Mouse (Mus musculus) cerebellum, postnatal 10 days (tissue): Measurements from ENCODE around the gene Cpvl.
A peak's percentile ranks its signal among the peaks of the same experiment; 100 is the strongest.

ENCODE experiments used
- DNase-seq, 2 experiments: peaks; one replicate each; pipeline ENCODE4 v3.0.0; 2021; ENCODE audit warnings: mixed read lengths in 2 of 2

The Cpvl gene

DNA sequence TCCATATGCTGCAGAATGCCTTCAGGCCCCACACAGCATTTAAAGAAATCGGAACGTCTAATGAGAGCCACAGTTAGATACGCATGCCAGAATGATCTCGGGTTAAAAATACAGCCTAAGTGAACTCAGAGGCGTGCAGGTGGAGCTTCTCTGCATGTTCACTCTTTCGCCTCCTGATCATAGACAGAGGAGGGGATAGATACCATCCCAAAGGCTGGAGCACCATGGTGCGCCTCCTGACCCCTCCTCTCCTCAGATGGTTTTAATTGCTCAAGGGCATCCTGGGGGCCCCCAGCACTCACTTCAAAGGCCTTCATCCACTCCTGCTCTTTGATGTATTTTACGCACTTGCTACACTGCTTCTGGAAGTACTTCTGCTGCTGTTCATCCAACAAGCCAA lies 46.9 kb downstream of the Cpvl start:
- DNase-seq, result no peak

DNA sequence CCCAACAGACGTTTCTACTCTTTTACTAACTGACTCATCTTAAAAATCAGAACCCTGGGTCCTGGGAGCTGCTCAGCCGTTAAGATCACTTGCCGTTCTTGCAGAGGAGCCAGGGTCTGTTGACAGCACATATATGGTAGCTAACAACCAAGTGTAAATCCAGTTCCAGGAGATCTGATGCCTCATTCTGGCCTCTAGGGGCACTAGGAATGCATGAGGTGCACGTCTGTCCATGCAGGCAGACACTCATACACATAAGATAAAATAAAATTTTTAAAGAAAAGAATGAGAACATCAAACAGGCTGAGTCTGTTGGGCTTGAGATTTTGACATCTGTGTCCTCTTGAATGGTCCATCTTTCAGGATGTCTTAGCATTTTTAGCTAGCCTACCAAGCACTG lies 48.6 kb downstream of the Cpvl start:
- no peak for DNase-seq

DNA sequence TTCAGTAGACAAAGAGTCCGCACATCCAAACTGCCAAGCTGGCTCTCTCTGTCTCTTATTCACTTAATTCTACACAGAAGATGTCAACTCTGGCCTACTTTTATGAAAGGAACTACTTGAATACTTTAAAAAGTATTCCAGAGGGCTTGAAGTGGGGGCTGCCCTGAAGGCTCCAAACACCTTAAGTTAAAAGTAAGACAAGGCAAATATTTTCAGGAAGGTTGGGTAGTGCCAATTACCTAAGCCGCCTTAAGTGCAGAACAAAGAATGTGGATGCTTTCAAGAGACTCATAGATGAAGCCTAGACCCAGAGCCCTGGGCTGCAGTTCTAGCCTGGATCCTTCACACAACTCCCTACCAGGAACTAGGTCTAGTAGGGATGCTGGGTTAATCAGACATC lies 52.3 kb downstream of the Cpvl start:
- DNase-seq, result no peak

DNA sequence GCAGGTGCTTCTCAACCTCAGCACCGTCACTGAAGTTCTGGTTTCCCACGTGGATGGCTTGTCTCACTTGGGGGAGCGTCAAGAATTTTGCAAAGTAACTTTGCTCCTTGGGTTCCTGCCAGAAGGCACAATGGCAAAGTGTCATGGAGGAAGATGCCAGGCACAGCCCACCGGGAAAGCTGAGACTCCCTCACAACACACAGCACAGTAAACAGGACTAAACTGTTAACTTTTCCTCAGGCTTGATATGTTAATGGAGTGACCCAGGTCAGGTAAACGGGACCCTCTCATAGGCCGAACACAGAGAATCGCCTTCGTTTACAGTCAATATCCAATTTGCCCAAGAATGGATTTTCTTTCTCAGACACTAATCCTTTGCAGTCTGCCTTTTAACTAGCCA lies 53.3 kb downstream of the Cpvl start:
- DNase-seq, result no peak

DNA sequence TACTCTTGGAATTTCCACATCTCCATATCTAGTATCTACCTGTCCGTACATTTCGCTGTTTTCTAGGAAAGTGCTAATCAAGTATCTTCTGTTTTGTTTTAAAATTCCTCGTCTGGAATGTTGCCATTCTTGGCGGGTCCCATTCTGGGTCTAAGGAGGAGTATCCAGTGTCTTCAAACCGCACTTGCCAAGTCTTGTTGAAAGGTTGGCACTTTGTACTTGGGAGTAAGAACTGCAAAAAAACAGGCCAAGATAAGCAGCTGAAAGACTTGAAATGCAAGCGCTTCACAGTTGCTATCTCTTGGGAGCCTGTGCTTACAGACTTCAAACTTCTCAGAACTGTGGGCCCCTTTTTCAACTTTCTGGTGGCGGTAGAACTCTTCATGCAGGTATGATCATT lies 58.4 kb downstream of the Cpvl start:
- no peak for DNase-seq

DNA sequence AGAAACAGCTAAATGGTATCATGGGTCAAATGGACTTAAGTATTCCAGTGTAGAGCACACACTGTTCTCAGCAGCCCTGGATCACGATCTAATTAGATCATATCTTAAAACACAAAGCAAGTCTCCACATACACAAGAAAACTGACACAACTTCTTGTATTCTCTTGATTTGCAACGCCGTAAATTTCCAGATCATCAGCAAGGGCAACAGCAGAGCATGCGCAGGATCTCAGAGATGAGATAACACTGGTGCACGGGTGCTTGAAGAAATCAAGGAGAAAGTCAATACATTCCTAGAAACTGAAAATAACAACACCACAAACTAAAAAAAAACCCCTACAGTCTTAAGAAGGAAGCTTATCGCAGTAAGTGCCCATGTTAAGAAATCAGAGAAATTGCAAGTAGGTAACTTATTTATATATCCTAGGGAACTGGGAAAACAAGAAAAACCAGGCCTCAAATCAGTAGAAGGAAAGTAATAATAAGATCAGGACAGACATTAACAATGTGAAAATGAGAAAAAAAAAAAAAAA lies 61.4 kb downstream of the Cpvl start:
- no peak for DNase-seq

DNA sequence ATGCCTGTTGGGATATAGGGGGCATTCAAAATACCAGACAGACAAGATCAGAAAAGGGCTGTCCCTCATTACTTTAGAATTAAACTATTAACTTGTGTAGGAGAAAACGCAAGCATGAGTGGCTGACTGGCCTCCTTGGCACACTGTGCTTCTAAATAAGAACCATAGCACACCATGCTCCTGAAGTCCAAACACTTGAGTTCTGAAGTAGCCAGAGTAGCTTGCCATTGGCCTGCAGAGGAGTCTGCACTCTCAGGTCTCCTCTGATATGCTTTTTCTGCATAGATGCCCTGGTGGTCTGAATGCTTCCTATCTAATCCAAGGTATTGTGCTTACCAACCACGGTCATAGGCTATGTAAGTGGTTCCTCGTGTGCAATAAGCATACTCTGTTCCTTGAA lies 63.1 kb downstream of the Cpvl start:
- no peak for DNase-seq

DNA sequence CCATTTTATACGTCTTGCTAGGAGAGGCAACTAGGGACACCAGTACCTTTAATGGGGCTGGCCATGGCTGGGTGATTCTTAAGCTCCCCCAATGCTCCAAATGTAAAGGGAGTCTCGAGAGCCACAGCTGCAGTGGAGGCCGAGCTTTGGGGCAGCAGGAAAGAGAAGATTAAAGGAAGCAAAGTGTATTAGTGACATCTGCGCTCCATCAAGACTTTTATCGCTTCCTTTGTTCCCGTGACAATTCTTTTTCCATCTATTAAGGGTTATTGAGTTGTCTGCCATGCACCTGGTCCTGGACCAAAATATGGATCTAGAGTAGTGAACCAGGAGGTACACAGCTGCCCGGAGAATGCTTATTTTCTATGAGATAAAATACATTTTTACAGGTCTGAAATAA lies 65.3 kb downstream of the Cpvl start:
- DNase-seq, result no peak

DNA sequence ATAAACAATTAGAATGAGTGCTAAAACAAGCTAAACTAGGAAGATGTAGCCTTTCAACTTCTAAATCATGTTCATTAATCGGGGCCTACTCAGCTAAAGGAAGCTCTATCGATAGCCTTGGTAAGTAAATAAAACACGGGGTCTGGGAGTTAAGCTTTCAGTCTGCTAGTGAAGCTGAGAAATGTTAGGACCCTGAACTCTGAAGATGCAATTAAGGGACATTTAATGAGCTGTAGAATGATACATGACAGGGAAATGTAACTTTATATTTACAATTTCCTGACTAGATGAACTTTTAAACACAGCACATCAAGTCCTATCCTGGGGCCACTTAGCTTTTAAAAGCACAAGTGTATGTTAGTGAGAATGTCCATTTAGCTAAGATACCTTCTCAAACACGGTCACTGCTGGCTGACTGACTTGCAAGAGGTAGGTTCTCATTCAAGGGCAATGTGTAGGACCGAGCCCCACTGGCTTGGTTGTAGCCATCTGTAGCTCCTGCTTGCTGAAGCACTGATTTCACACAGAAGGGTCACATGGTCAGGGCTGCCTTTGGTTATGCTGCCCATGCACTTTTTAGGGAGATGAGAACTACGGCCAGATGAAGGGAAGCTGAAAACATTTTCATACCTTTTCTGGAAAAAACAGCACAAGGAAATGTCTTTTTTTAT lies 66.2 kb downstream of the Cpvl start:
- DNase-seq, result no peak

DNA sequence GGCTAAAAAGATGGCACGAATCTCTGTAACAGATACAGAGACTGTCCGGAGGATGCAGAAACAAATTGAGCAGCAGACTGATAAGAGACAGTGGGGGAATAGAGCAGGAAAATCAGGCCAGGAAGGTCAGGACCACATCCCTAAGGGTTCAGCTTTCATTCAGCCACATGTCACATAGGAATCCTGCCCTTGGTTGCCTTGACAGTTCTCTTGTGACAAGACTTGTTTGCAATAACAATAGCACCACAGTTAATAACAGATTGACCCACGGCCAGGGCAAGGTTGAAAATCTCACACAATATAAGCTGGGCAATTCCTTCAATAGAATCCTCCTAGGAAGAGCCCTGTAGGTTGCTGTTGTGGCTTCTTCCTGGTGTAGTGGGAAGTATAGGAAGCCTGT lies 68.5 kb downstream of the Cpvl start:
- DNase-seq, result no peak

DNA sequence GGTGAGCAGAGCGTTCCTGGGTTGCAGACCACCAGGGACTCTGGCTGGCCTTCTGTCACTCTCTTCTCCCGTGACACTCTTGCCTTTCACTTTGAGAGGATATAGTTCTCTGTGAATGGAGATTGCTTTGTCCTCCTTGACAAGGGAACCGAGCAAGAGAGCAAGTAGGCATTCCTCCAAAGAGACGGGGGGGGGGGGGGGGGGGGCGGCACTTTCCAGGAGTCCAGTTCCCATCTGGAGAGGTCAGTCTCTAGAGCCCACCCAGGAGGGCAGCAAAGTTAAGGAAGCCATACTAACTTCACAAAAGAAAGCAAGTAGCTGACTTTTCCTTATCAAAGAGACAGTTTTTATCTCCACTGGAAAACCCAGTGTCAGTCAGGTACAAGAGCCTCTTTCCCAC lies 69.0 kb downstream of the Cpvl start:
- no peak for DNase-seq

DNA sequence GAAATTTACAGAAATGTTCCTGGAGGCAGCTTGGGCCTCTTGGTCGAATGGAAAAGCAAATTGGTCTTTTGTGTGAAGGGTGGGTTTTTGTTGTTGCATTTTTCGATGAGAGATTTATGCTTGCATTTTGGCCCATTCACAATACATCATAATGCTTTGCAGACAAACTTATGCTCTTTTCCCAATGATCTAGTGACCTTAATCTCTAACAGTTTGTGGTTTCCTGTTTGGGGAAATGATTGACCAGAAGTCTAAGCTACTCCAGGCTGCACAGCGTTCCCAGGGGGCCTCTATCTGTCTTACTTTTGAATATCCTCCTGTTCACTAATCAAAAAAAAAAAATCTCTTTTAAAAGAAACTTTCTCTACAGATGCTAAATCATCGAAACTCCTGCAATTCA lies 71.6 kb downstream of the Cpvl start:
- no peak for DNase-seq

DNA sequence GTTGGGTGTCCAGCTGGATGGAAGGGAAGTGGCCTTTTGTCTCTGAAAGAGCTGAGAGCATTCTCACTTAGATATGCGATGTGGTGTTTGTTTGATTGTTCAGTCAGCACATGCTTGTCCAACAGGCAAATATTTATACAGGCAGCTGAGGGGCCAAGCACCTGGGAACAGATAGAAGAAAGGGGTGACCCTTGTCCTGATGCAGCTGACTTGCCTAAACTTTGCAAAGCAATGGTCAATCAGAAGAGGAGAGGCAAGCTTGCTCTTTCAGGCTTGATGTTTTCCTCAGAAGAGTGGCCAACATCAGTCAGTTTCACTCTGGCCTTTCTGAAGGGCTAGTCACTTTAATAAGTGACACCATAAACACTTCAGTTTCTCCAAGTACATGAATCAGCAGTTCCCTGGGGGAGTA lies 72.4 kb downstream of the Cpvl start:
- no peak for DNase-seq

DNA sequence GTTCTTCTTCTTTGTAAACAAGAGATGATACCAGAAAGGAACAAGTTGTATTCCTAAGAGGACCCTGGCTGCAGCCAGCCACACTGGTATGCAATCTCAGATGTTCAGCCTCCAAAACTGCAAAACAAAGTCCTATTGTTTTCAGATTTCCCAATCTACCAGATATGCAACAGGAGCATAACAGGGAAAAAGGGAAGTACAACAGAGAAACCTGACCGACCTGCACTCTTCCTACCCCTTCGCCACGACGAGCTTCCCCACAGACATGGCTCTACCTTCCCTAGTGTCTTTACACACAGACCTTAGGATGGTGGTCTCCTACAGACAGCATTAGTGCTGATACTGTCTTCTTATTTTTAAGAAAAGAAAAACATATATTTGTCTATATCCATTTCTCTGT lies 72.9 kb downstream of the Cpvl start:
- no peak for DNase-seq

DNA sequence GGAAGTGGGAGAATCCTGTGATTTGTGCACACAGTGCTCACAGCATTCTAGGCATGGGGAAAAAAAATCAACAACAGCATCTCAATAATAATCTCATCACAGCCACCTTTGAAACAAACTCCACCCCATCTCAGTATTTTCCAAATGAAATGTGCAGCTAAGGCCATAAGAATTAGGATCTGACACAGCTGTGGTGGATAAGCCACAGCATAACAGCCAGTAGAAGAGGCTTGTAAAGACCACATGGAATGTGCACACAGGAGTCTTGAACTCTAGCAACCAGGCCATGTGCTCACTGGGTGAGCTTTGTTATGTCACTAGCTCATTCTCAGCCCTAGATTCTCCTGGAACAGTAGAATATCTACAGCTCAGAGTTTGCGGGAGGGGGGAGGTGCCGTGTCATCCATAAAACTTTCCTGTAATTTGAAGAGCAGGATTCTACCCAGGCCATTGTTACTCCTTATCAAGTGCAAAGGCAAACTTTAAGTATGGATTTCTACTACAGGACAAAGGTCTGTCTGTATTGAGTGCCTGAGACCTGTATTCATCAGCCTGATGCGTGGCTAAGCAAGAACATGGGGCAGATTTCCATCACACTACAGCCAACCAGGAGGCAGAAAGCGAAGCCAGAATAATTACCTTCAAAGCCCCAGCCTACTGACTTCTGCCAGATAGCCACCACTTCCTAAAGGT lies 73.6 kb downstream of the Cpvl start:
- DNase-seq, result no peak

DNA sequence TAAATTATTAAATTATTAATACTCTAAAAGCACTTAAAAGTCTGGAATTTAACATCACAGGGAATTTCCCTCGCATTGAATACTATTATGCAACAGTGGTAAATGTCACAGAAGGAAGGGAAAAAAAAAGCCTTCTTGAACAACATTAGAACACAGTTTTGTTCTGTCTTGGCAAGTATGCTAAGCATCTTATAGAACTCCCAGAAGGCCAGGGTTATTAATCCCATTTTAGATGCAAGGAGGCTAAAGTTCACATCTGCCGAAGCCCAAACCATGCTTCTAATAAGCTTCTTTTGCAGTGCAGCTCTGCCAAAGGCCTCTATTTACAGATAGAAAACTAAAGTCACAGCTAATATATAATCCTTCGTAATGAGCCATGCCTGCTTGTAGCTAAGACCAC lies 74.3 kb downstream of the Cpvl start:
- DNase-seq, result no peak

DNA sequence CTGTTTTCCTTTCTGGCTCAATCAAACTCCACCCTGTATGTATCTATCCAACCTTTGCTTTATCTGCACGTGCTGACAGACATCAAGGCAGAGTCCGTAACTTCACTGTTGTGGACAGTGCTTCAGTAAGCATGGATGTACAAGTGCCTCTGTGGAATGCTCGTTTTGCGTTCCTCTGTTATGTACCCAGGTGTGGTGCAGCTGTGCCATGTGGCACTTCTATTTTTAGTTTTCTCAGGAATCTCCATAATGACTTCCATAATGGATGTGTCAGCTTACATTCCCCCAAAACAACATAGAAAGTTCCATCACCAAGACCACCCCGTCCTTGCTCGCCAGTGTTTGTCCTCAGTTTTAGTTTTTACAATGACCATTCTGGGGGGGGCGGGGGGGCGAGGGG lies 76.7 kb downstream of the Cpvl start:
- DNase-seq, result no peak

DNA sequence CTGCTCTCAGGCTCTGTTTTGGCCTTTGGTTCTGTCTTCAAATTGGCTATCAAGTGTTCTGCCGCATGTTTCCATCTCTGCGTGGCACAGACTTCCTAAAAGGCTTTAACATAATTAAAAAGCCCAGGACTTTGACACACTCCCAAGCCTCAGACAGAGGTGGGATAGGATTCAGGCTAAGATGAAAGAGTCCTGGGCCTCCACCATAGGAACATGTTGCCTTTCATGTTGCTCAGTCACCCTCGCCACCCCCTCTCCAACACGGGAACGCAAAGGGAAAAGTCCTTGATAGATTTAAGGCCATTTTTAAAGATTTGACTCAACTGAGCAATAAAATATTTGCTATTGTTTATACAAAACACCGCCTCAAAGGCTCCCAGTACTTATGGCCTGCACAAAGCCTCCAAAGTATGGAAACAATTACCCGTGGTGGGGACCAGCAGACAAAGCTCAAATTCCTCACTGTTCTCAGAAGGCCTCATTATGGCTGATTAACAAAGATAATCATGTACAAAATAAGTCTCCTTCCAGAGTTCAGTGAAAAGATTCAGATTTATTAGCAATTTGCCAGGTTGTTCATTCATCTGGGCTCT lies 80.5 kb downstream of the Cpvl start:
- no peak for DNase-seq

DNA sequence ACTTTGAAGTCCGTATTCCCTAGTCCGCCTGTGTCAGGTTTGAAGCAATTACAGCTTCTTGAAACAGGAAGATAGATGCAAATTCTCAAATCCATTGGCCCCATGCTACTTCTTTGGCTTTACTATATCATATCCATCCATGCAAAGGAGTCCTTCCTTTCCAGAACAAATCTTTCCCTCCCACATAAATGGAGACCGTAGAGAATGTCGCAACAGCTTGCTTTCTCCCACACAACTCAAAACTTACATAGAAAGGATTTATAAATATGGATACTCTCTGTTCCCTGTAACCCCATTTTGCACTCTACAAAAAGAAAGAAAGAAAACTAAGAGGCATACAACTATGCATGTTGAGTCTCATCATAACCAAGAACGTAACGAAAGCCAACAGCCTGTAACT lies 81.3 kb downstream of the Cpvl start:
- DNase-seq, result no peak

DNA sequence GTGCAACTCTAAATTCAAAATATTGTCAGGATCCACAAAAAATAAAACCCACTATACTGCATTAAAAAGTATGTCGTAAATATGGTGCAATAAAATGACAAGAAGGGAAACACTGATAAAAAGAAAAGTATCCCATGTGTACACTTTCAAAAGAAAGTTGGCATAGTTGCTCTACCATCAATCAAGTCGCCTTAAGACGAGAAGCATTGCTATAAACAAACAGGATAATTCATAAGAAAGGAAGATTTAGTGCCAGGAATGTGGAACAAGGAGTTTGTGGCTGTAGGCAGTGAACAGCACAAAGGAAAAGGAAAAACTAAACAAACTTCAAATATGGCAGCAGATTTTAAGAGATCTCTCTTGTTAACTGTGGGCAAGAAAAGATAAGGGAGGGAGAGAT lies 84.7 kb downstream of the Cpvl start:
- no peak for DNase-seq

DNA sequence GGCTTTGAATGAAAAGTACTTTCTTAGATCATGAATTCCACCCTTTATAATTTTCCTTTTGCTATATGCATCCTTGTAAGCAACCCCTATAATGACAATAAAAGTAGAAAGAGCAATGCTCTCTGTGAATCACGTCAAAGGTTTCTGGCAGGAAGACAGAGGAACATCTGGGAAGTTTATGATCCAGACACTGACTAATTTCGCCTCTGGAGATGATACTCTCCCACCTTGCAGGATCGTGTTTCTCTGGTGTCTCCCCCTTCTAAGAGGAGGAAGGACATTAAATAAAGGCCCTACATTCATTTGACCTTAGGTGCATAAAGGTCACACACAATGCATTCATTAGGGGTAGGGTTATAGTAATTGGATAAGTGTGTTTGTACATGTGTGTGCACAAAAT lies 87.4 kb downstream of the Cpvl start:
- DNase-seq, result no peak

DNA sequence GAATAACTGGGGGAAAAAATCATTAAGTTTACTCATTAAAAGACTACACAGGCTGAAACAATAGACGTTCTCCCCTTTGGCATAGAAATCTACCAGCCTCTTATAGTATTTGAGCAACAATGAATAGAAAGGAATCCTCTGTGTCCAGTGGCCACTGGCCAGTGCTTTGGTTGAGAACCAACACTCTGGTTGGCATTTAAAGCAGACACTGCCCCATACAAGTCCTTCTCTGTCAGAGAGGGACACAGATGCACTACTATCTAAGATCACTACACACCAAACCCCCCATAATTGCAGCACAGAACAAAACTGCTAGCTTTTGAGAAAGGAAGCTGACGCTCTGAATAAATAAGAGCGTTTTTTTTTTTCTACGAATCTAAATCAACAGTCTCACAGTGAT lies 93.5 kb downstream of the Cpvl start:
- DNase-seq, result peak in 1 of 2 experiments; percentile 29

DNA sequence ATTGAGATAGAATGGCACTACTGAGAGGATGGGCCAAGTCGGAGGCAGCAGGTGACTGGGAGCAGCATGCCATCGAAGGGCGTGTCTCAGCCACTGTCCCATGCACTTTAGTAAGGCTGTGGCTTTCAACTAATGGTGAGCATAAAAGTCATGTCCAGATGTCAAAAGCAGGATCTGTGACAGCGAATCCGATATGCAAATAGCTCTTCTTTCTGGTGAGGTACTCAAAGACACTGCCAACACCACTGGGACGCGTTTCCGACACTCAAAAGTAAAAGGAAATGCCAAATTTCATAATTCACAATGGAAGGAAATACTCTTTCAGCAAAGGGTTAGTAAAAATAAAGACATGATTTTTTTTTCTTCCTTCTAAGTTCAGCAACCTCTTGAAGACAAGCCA lies 94.0 kb downstream of the Cpvl start:
- DNase-seq, result no peak

DNA sequence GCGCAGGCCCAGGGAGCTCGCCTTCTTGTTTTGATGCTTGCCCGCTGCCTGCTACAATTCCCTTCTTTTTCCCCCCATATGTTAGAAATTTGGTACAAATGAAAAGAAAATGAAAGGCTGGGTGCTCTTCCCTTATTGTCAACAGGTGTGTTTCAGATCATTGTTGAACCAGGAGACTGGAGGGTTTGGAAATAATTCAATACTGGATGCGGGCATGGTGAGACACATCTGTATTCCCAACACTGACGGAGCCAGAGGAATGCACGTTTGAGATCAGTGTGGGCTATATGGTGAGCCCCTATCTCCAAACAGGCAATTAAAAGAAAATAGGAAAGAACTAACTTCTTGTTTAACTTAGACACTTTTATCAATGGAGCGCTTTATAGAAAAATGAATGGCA lies 95.1 kb downstream of the Cpvl start:
- DNase-seq, result no peak
